17 mouse cellular contexts compared by ENCODE assay signal in the genomic region with DNA sequence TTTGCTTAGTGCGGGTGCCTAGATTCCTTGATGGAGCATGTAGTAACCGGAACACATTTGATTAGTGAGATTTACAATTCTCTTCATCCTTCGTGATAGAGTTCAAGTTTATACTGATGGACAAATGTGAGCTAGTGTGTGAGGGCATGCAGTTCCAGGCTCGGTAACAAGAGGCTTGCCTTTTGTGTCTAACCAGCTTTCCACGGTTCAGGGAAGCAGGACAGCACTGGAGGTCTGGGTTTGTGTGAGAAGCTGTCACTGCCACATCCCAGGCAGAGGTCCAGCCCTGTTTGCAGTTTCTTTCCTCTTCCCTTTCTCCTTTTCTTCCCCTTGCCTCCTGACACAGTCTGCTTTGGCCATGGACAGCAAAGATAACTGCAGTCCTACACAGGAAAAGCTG.
DNase-seq lines count a peak whose midpoint lies in the region; ATAC-seq lines count a peak whose summit lies in the region.
"Had no signal": no experiment of that assay in that cellular context is flagged by ENCODE, and none has a peak within 500 bp of the region (broad histone marks: within the 10 kb centered on the region; RNA-seq: fewer than 3 reads in every experiment).

No protein-coding gene starts in this region.

- peak; percentile 11; the same call in 1 of the 2 replicates for ATAC-seq in frontal cortex, adult (ENCODE audit: low TSS enrichment)
- peak; percentile 66; the same call in 1 of the 2 replicates for ATAC-seq in hindbrain, embryonic 15.5 days (ENCODE audit: low FRiP score, low read depth)
- 0 out of 2 replicates have a peak, but pooled peaks have one; percentile 16 for ATAC-seq in neural tube, embryonic 15.5 days (ENCODE audit: low FRiP score)
- ATAC-seq: liver, embryonic 12.5 days had no signal

- 58% methylated on average over 5 of the region's 5 CpGs for WGBS in forebrain, embryonic 10.5 days
- WGBS in hindbrain, embryonic 15.5 days, result 24% methylated on average over 5 of the region's 5 CpGs
- 31% methylated on average over 5 of the region's 5 CpGs for WGBS in neural tube, embryonic 15.5 days

- no peak overlapping the region for H3K4me2 ChIP-seq in hindbrain, embryonic 15.5 days
- H3K4me2 ChIP-seq in neural tube, embryonic 15.5 days, result no peak overlapping the region
- H3K4me2 ChIP-seq: embryonic facial prominence, embryonic 15.5 days; liver, embryonic 12.5 days had no signal

- peaks cover 11% of the 10 kb centered on the region for H3K4me1 ChIP-seq in forebrain, embryonic 10.5 days
- H3K4me1 ChIP-seq in hindbrain, embryonic 15.5 days (replicated peaks), result peaks cover 7% of the 10 kb centered on the region; the same call in 1 of the 2 replicates
- H3K4me1 ChIP-seq in neural tube, embryonic 15.5 days, result 0 out of 2 replicates have a peak, but pooled peaks cover under 1% of the 10 kb centered on the region
- H3K4me1 ChIP-seq: embryonic facial prominence, embryonic 15.5 days; liver, embryonic 12.5 days had no signal

- H3K9ac ChIP-seq in hindbrain, embryonic 15.5 days, result no peak overlapping the region
- no peak overlapping the region for H3K9ac ChIP-seq in neural tube, embryonic 15.5 days (replicated peaks)
- H3K9ac ChIP-seq: embryonic facial prominence, embryonic 15.5 days; liver, embryonic 12.5 days had no signal

- no peaks in the 10 kb centered on the region for H3K9me3 ChIP-seq in forebrain, embryonic 10.5 days
- no peaks in the 10 kb centered on the region for H3K9me3 ChIP-seq in hindbrain, embryonic 15.5 days
- no peaks in the 10 kb centered on the region for H3K9me3 ChIP-seq in neural tube, embryonic 15.5 days (replicated peaks)
- H3K9me3 ChIP-seq: embryonic facial prominence, embryonic 15.5 days; liver, embryonic 12.5 days had no signal

- H3K36me3 ChIP-seq in forebrain, embryonic 10.5 days (replicated peaks), result no peaks in the 10 kb centered on the region
- no peaks in the 10 kb centered on the region for H3K36me3 ChIP-seq in hindbrain, embryonic 15.5 days
- no peaks in the 10 kb centered on the region for H3K36me3 ChIP-seq in neural tube, embryonic 15.5 days
- H3K36me3 ChIP-seq: embryonic facial prominence, embryonic 15.5 days; liver, embryonic 12.5 days had no signal

- H3K27me3 ChIP-seq in forebrain, embryonic 10.5 days (ENCODE audit: poor library complexity, severe bottlenecking), result no peaks in the 10 kb centered on the region
- H3K27me3 ChIP-seq in hindbrain, embryonic 15.5 days, result no peaks in the 10 kb centered on the region
- no peaks in the 10 kb centered on the region for H3K27me3 ChIP-seq in neural tube, embryonic 15.5 days (replicated peaks)
- H3K27me3 ChIP-seq: embryonic facial prominence, embryonic 15.5 days; liver, embryonic 12.5 days had no signal

- DNase-seq in frontal cortex, postnatal 25 days (ENCODE audit: low spot score in 2 of 2), result no peak
- DNase-seq in forebrain, embryonic 10.5 days (ENCODE audit: extremely low spot score, low spot score), result no peak
- DNase-seq in urinary bladder, postnatal 36 days (ENCODE audit: low spot score in 2 of 2), result no peak
- DNase-seq in kidney, postnatal 10 days, result no peak
- no peak for DNase-seq in spleen, postnatal 14 days (ENCODE audit: low spot score in 2 of 2)
- DNase-seq: B cell, adult 2 months; heart, adult 2 months; kidney, adult 2 months; lung, postnatal 10 days; right cerebral cortex, adult 18-20 months; thymus, adult 18-20 months had no signal

- H3K27ac ChIP-seq in forebrain, embryonic 10.5 days, result peak overlapping the region; percentile 25; the same call in 1 of the 2 replicates
- peak overlapping the region; percentile 46 for H3K27ac ChIP-seq in hindbrain, embryonic 15.5 days (replicated peaks)
- 0 out of 2 replicates have a peak overlapping the region, but pooled peaks have one; percentile 15 for H3K27ac ChIP-seq in neural tube, embryonic 15.5 days (replicated peaks)
- H3K27ac ChIP-seq: embryonic facial prominence, embryonic 15.5 days; heart, adult 2 months; liver, embryonic 12.5 days had no signal

- no peak overlapping the region for H3K4me3 ChIP-seq in forebrain, embryonic 10.5 days
- no peak overlapping the region for H3K4me3 ChIP-seq in hindbrain, embryonic 15.5 days
- H3K4me3 ChIP-seq in neural tube, embryonic 15.5 days (replicated peaks), result no peak overlapping the region
- H3K4me3 ChIP-seq: embryonic facial prominence, embryonic 15.5 days; heart, adult 2 months; liver, embryonic 12.5 days; myocyte had no signal

Comparison
In these comparisons a context has a peak if more than half of its experiments do, and no peak if none do; other contexts are left out.
1. ATAC-seq: peak in every context shown above with its lines; median percentile 66 in hindbrain, embryonic 15.5 days; 16 in neural tube, embryonic 15.5 days; 11 in frontal cortex, adult.